Mouse (Mus musculus) erythroblast, embryonic 14.5 days (primary cell): ENCODE measurements around the gene Gm10203.

ENCODE experiments used
- GATA1 ChIP-seq: IDR thresholded peaks from 2 replicates; pipeline ENCODE4 v1.6.1; 2012; ENCODE audit warnings: low read length, inconsistent platforms, mixed read lengths
- TAL1 ChIP-seq: IDR thresholded peaks from 3 replicates; pipeline ENCODE4 v1.6.1; 2012; ENCODE audit warnings: low read length, inconsistent platforms, mixed read lengths

GRCm38 (mm10) chr6:149132311-149133077 lies 2.5 kb downstream of the Gm10203 start:
- TF ChIP-seq TAL1 (no peak), GATA1 (no peak)
